Mouse (Mus musculus): ENCODE results near the gene Stat3. TPM values are rescaled to one million over a fixed set of nuclear protein-coding genes. Genes with fewer than 3 reads are reported as not detected.

The Stat3 gene
- polyA plus RNA-seq, 1 experiment from 2014 or later: 45.0 TPM

- Histone ChIP-seq H3K4me3 (ENCODE audit: low read depth, low read length) (no peak overlapping the region), H3K27me3 (ENCODE audit: control insufficient read depth, insufficient read depth, low read length) (no peaks in the 10 kb centered on the region), H3K9ac (ENCODE audit: low read depth, low read length) (no peak overlapping the region), H3K9me3 (replicated peaks; ENCODE audit: control insufficient read depth, low read length) (no peaks in the 10 kb centered on the region), H3K4me2 (no peak overlapping the region), H3K4me1 (ENCODE audit: control insufficient read depth, insufficient read depth, low read length) (peaks cover 21% of the 10 kb centered on the region), H3K27ac (ENCODE audit: low read depth, low read length) (no peak overlapping the region), H3K36me3 (ENCODE audit: control insufficient read depth, insufficient read depth, low read length) (no peaks in the 10 kb centered on the region)
- no peak for ATAC-seq (replicated peaks; ENCODE audit: insufficient number of reproducible peaks, low FRiP score, low TSS enrichment)
Observed at GRCm38 (mm10) chr11:100947548-100947947, 8.2 kb upstream of the Stat3 start.

- Histone ChIP-seq H3K4me2 (no peak overlapping the region), H3K9ac (ENCODE audit: low read depth, low read length) (no peak overlapping the region), H3K27ac (ENCODE audit: low read depth, low read length) (no peak overlapping the region), H3K4me1 (ENCODE audit: control insufficient read depth, insufficient read depth, low read length) (peaks cover 14% of the 10 kb centered on the region), H3K4me3 (ENCODE audit: low read depth, low read length) (no peak overlapping the region), H3K9me3 (replicated peaks; ENCODE audit: control insufficient read depth, low read length) (no peaks in the 10 kb centered on the region), H3K36me3 (ENCODE audit: control insufficient read depth, insufficient read depth, low read length) (no peaks in the 10 kb centered on the region), H3K27me3 (ENCODE audit: control insufficient read depth, insufficient read depth, low read length) (no peaks in the 10 kb centered on the region)
- no peak for ATAC-seq (replicated peaks; ENCODE audit: insufficient number of reproducible peaks, low FRiP score, low TSS enrichment)
- WGBS (ENCODE audit: insufficient replicate concordance): 33% methylated on average over 4 of the region's 4 CpGs
Observed at GRCm38 (mm10) chr11:100946862-100947261, 7.5 kb upstream of the Stat3 start.

GRCm38 (mm10) chr11:100942388-100942787, 3.0 kb upstream of the Stat3 start:
- Histone ChIP-seq H3K4me1 (ENCODE audit: control insufficient read depth, insufficient read depth, low read length) (peaks cover 13% of the 10 kb centered on the region), H3K27ac (ENCODE audit: low read depth, low read length) (no peak overlapping the region), H3K9ac (ENCODE audit: low read depth, low read length) (no peak overlapping the region), H3K4me3 (ENCODE audit: low read depth, low read length) (no peak overlapping the region), H3K9me3 (replicated peaks; ENCODE audit: control insufficient read depth, low read length) (no peaks in the 10 kb centered on the region), H3K4me2 (no peak overlapping the region), H3K27me3 (ENCODE audit: control insufficient read depth, insufficient read depth, low read length) (no peaks in the 10 kb centered on the region), H3K36me3 (ENCODE audit: control insufficient read depth, insufficient read depth, low read length) (no peaks in the 10 kb centered on the region)
- no peak for ATAC-seq (replicated peaks; ENCODE audit: insufficient number of reproducible peaks, low FRiP score, low TSS enrichment)
- 87% methylated on average over 1 of the region's 1 CpGs for WGBS (ENCODE audit: insufficient replicate concordance)

GRCm38 (mm10) chr11:100938711-100939511, 429 bp downstream of the Stat3 start:
- peak overlapping the region; percentile 84 for H3K4me2 ChIP-seq
- H3K4me1 ChIP-seq (ENCODE audit: control insufficient read depth, insufficient read depth, low read length): peaks cover 22% of the 10 kb centered on the region
- peak overlapping the region; percentile 71 for H3K4me3 ChIP-seq (ENCODE audit: low read depth, low read length)
- H3K27ac ChIP-seq (ENCODE audit: low read depth, low read length): peak overlapping the region; percentile 63
- H3K27me3 ChIP-seq (ENCODE audit: control insufficient read depth, insufficient read depth, low read length): no peaks in the 10 kb centered on the region
- under 1% methylated on average over 48 of the region's 48 CpGs for WGBS (ENCODE audit: insufficient replicate concordance)
- H3K9me3 ChIP-seq (replicated peaks; ENCODE audit: control insufficient read depth, low read length): no peaks in the 10 kb centered on the region
- no peaks in the 10 kb centered on the region for H3K36me3 ChIP-seq (ENCODE audit: control insufficient read depth, insufficient read depth, low read length)
- H3K9ac ChIP-seq (ENCODE audit: low read depth, low read length): peak overlapping the region; percentile 85
- peak; percentile 8; the same call in 1 of the 2 replicates for ATAC-seq (replicated peaks; ENCODE audit: insufficient number of reproducible peaks, low FRiP score, low TSS enrichment)

GRCm38 (mm10) chr11:100938112-100938511, 1.2 kb downstream of the Stat3 start:
- Histone ChIP-seq H3K27me3 (ENCODE audit: control insufficient read depth, insufficient read depth, low read length) (no peaks in the 10 kb centered on the region), H3K4me1 (ENCODE audit: control insufficient read depth, insufficient read depth, low read length) (peaks cover 22% of the 10 kb centered on the region), H3K9me3 (replicated peaks; ENCODE audit: control insufficient read depth, low read length) (no peaks in the 10 kb centered on the region), H3K4me3 (ENCODE audit: low read depth, low read length) (peak overlapping the region; percentile 71), H3K36me3 (ENCODE audit: control insufficient read depth, insufficient read depth, low read length) (no peaks in the 10 kb centered on the region), H3K9ac (ENCODE audit: low read depth, low read length) (peak overlapping the region; percentile 43; the same call in 1 of the 2 replicates), H3K4me2 (peak overlapping the region; percentile 84), H3K27ac (ENCODE audit: low read depth, low read length) (no peak overlapping the region)
- WGBS (ENCODE audit: insufficient replicate concordance): 40% methylated on average over 5 of the region's 5 CpGs
- no peak for ATAC-seq (replicated peaks; ENCODE audit: insufficient number of reproducible peaks, low FRiP score, low TSS enrichment)

- Histone ChIP-seq H3K4me1 (ENCODE audit: control insufficient read depth, insufficient read depth, low read length) (peaks cover 22% of the 10 kb centered on the region), H3K9me3 (replicated peaks; ENCODE audit: control insufficient read depth, low read length) (no peaks in the 10 kb centered on the region), H3K4me3 (ENCODE audit: low read depth, low read length) (no peak overlapping the region), H3K4me2 (peak overlapping the region; percentile 21; the same call in 1 of the 2 replicates), H3K27ac (ENCODE audit: low read depth, low read length) (no peak overlapping the region), H3K9ac (ENCODE audit: low read depth, low read length) (no peak overlapping the region), H3K27me3 (ENCODE audit: control insufficient read depth, insufficient read depth, low read length) (no peaks in the 10 kb centered on the region), H3K36me3 (ENCODE audit: control insufficient read depth, insufficient read depth, low read length) (no peaks in the 10 kb centered on the region)
- WGBS (ENCODE audit: insufficient replicate concordance): 39% methylated on average over 4 of the region's 4 CpGs
- ATAC-seq (replicated peaks; ENCODE audit: insufficient number of reproducible peaks, low FRiP score, low TSS enrichment): no peak
Observed at GRCm38 (mm10) chr11:100937295-100937694, 2.0 kb downstream of the Stat3 start.

GRCm38 (mm10) chr11:100935373-100936355, 3.7 kb downstream of the Stat3 start:
- Histone ChIP-seq H3K36me3 (ENCODE audit: control insufficient read depth, insufficient read depth, low read length) (no peaks in the 10 kb centered on the region), H3K4me3 (ENCODE audit: low read depth, low read length) (no peak overlapping the region), H3K9me3 (replicated peaks; ENCODE audit: control insufficient read depth, low read length) (no peaks in the 10 kb centered on the region), H3K4me2 (no peak overlapping the region), H3K4me1 (ENCODE audit: control insufficient read depth, insufficient read depth, low read length) (peaks cover 22% of the 10 kb centered on the region), H3K27me3 (ENCODE audit: control insufficient read depth, insufficient read depth, low read length) (no peaks in the 10 kb centered on the region), H3K27ac (ENCODE audit: low read depth, low read length) (no peak overlapping the region), H3K9ac (ENCODE audit: low read depth, low read length) (no peak overlapping the region)
- no peak for ATAC-seq (replicated peaks; ENCODE audit: insufficient number of reproducible peaks, low FRiP score, low TSS enrichment)
- WGBS (ENCODE audit: insufficient replicate concordance): 88% methylated on average over 8 of the region's 8 CpGs

- no peaks in the 10 kb centered on the region for H3K36me3 ChIP-seq (ENCODE audit: control insufficient read depth, insufficient read depth, low read length)
- peaks cover 5% of the 10 kb centered on the region for H3K4me1 ChIP-seq (ENCODE audit: control insufficient read depth, insufficient read depth, low read length)
- H3K9ac ChIP-seq (ENCODE audit: low read depth, low read length): no peak overlapping the region
- H3K27ac ChIP-seq (ENCODE audit: low read depth, low read length): no peak overlapping the region
- no peak overlapping the region for H3K4me3 ChIP-seq (ENCODE audit: low read depth, low read length)
- H3K9me3 ChIP-seq (replicated peaks; ENCODE audit: control insufficient read depth, low read length): no peaks in the 10 kb centered on the region
- WGBS (ENCODE audit: insufficient replicate concordance): 82% methylated on average over 12 of the region's 12 CpGs
- no peaks in the 10 kb centered on the region for H3K27me3 ChIP-seq (ENCODE audit: control insufficient read depth, insufficient read depth, low read length)
- ATAC-seq (replicated peaks; ENCODE audit: insufficient number of reproducible peaks, low FRiP score, low TSS enrichment): no peak
- H3K4me2 ChIP-seq: peak overlapping the region; percentile 24
Observed at GRCm38 (mm10) chr11:100931254-100931921, 8.0 kb downstream of the Stat3 start.

All from heart, embryonic 11.5 days (tissue).